Mouse (Mus musculus) heart, adult 2 months (tissue): ENCODE measurements at regions not wholly inside any gene's neighbourhood (a gene's known extent, or its start where the extent isn't known, plus 50 kb on each side); places are given as distances from the start of the nearest gene placed in this dataset.

ENCODE experiments used
- DNase-seq, 2 experiments: peaks; one replicate each; pipeline ENCODE4 v3.0.0; 2021
- H3K27ac ChIP-seq: fragments of 200-600 bp; 2 replicates; pipeline ENCODE4 v1.8.1; 2022
- H3K27me3 ChIP-seq: fragments of 200-500 bp; 2 replicates; pipeline ENCODE4 v1.6.1; 2012; ENCODE audit warnings: mild to moderate bottlenecking, low read length, inconsistent platforms, mixed read lengths; ENCODE audit not compliant: control insufficient read depth, insufficient read depth
- H3K36me3 ChIP-seq: fragments of 200-500 bp; 2 replicates; pipeline ENCODE4 v1.6.1; 2012; ENCODE audit warnings: low read length, inconsistent platforms; ENCODE audit not compliant: control insufficient read depth, insufficient read depth
- H3K4me1 ChIP-seq: fragments of 200-500 bp; 2 replicates; pipeline ENCODE4 v1.6.1; 2011; ENCODE audit warnings: low read length; ENCODE audit not compliant: control insufficient read depth, insufficient read depth
- H3K4me3 ChIP-seq: fragments of 200-600 bp; 2 replicates; pipeline ENCODE4 v1.8.1; 2022
- H3K79me2 ChIP-seq: fragments of 200-500 bp; replicated peaks from 2 replicates; pipeline ENCODE4 v1.6.1; 2012; ENCODE audit warnings: mild to moderate bottlenecking, inconsistent platforms, low read length, moderate library complexity, mixed read lengths; ENCODE audit not compliant: control insufficient read depth, insufficient read depth
- H3K9ac ChIP-seq: fragments of 200-500 bp; 2 replicates; pipeline ENCODE4 v1.6.1; 2012; ENCODE audit warnings: low read depth, mild to moderate bottlenecking, control low read depth, inconsistent platforms, low read length, mixed read lengths
- CTCF ChIP-seq: fragments of 200-600 bp; IDR thresholded peaks from 2 replicates; pipeline ENCODE4 v1.8.1; 2022; ENCODE audit warnings: antibody characterized with exemption, mild to moderate bottlenecking, moderate library complexity
- EP300 ChIP-seq: fragments of 200-500 bp; IDR thresholded peaks from 2 replicates; pipeline ENCODE4 v1.6.1; 2011; ENCODE audit warnings: low read depth, low read length, control low read depth; ENCODE audit not compliant: insufficient read depth
- POLR2A ChIP-seq: fragments of 200-500 bp; IDR thresholded peaks from 2 replicates; pipeline ENCODE4 v1.6.1; 2011; ENCODE audit warnings: mild to moderate bottlenecking, low read depth, low read length, control low read depth; ENCODE audit not compliant: insufficient read depth
- WGBS: fragments of 180-500 bp; shearing (Covaris S2); methylation state at CpG from one replicate; pipeline ENCODE4 v1.1.7; 2018; 5-methylcytosine and 5-hydroxymethylcytosine counted together
- intact Hi-C: fragments of 180-260 bp; cut with DNase I; formaldehyde crosslinking; loops from one replicate; pipeline ENCODE4 v1.15.1; 2025

DNA sequence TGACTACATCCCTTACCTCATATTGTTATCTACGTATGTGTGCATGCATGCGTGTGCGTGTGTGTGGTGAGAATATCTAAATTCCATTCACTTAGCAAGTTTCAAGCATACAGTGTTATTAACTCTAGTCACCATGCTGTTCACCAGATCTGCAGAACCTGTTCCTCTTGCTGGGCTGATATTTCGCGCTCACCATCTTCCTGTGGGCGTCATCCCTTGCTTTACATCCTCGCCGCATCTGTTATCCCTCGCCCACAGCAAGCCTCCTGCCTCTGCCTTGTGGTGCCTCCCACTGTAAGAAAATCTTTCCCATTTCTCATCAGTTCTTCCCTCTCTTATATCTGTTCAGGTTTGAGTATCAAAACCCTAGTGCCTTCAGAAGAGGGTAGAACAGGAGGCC, 124.4 kb upstream of the Atp2b1 start:
- intact Hi-C loops: no loop called here
- no peaks in the 10 kb centered on the region for H3K79me2 ChIP-seq
- no peak for DNase-seq
- TF ChIP-seq EP300: no peak
- no peak for TF ChIP-seq POLR2A
- no peak for TF ChIP-seq CTCF
- H3K27ac ChIP-seq: no peak overlapping the region
- no peaks in the 10 kb centered on the region for H3K27me3 ChIP-seq
- H3K4me3 ChIP-seq: no peak overlapping the region
- no peak overlapping the region for H3K9ac ChIP-seq
- no peaks in the 10 kb centered on the region for H3K4me1 ChIP-seq
- no peaks in the 10 kb centered on the region for H3K36me3 ChIP-seq
- WGBS: 96% methylated on average over 9 of the region's 9 CpGs

DNA sequence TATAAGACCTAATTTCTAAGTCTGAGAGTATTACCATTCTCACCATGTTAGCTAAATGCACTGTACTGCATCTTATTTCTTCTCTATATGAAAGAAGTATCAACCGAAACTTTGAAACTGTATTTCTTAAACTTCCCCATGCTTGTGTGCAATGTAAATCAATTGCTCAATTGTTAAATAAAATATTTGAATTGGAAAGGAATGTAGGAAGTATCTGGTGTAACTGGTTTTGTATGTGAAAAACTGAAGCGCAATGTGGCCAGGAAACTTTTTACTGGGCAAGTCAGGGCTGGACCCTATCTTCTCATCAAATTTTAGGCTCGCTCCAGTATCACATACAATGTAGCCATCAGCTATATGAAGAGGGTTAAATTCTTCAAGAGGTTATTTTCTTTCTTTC, 123.8 kb upstream of the Atp2b1 start:
- H3K36me3 ChIP-seq: no peaks in the 10 kb centered on the region
- H3K27ac ChIP-seq: no peak overlapping the region
- no peaks in the 10 kb centered on the region for H3K27me3 ChIP-seq
- H3K4me1 ChIP-seq: no peaks in the 10 kb centered on the region
- no peak overlapping the region for H3K9ac ChIP-seq
- TF ChIP-seq CTCF (no peak), EP300 (no peak), POLR2A (no peak)
- H3K4me3 ChIP-seq: no peak overlapping the region
- DNase-seq: no peak
- H3K79me2 ChIP-seq: no peaks in the 10 kb centered on the region
- intact Hi-C loops: no loop called here
- WGBS: 93% methylated on average over 3 of the region's 3 CpGs

DNA sequence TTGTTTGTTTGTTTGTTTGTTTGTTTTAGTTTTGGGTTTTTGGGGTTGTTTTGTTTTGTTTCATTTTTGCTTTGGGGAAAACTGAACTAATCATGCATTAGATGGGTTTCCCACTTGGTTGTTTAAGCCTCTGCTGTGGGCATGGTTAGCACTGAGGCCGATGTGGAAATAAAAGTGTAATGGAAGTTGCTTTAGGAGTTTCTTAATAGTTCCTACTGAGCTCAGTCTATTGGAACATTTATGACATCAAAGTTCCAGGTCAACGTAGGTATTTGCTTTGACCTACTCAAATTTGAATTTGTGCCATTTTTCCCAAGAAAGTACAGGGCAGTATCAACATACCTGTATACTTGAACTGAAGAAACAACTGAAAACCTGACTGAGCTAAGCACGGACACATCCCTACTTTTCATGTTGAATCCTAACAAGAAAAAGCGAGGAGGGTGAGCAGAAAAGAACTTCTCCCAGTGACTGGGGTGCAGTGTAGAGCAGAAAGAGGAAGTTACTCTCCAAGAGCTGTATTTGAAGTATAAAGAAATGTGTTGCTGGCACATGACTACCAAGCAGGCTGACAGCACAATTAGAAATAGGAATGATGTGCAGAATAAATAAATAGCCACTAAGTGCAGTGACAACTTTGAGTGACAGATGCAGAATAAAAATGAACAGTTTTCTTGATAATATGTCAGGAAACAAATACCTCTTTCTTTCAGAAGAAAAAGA, 122.0 kb upstream of the Atp2b1 start:
- no peak overlapping the region for H3K9ac ChIP-seq
- H3K27ac ChIP-seq: no peak overlapping the region
- H3K36me3 ChIP-seq: no peaks in the 10 kb centered on the region
- WGBS: 85% methylated on average over 4 of the region's 4 CpGs
- TF ChIP-seq POLR2A (no peak), CTCF (no peak), EP300 (no peak)
- no peak overlapping the region for H3K4me3 ChIP-seq
- H3K79me2 ChIP-seq: no peaks in the 10 kb centered on the region
- H3K27me3 ChIP-seq: no peaks in the 10 kb centered on the region
- intact Hi-C loops: no loop called here
- no peak for DNase-seq
- H3K4me1 ChIP-seq: no peaks in the 10 kb centered on the region

DNA sequence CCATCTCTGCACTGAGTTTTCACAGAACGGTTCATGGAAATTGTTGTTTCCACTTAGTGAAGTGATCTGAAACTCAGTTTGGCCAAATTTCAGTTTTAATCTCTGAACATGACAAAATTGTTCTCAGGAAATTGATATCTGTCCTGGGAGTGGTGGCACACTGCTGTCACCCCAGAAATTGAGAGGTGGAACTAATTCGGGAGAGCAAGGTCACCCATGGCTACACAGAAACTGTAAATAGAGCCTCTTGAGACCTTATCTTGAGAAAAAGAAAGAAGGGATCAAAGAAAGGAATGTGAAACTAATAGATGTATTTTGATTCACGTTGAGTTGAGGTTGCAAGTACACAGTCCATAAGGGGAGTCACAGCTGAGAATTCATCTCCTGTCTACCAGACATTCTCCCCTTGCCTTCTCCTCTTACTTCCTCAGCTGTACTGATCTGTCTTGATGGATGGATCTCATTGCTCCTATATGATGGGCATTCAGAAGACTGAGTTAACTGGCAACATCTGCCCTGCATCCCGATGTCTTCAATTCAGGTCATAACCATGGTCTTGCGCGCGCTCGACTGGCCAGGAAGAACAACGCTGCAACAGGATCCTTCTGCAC, 120.2 kb upstream of the Atp2b1 start:
- no peaks in the 10 kb centered on the region for H3K27me3 ChIP-seq
- H3K4me1 ChIP-seq: no peaks in the 10 kb centered on the region
- WGBS: 85% methylated on average over 9 of the region's 9 CpGs
- no peak overlapping the region for H3K27ac ChIP-seq
- no peak for DNase-seq
- no peaks in the 10 kb centered on the region for H3K36me3 ChIP-seq
- H3K4me3 ChIP-seq: no peak overlapping the region
- H3K79me2 ChIP-seq: no peaks in the 10 kb centered on the region
- intact Hi-C loops: no loop called here
- no peak for TF ChIP-seq POLR2A
- TF ChIP-seq EP300: no peak
- no peak for TF ChIP-seq CTCF
- no peak overlapping the region for H3K9ac ChIP-seq

DNA sequence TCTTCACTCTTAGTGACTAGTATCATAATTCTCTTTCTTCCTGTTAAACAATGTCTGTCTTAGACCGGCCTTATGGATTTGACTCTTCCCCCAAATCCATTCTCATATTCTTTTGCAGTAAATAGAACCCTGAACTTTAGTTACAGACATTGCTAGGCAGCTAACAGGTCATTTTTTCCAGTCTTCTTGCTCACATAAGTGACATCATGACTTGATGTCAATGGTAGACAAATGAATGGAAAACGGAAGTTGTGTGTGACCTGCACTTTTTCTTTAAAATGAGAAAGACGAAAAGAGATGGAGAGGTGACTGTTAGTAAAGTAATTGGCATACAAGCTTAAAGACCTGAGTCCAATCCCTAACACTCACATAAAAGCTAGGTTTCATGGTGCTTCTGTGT, 118.2 kb upstream of the Atp2b1 start:
- no peak for DNase-seq
- H3K27ac ChIP-seq: no peak overlapping the region
- no peaks in the 10 kb centered on the region for H3K27me3 ChIP-seq
- intact Hi-C loops: no loop called here
- H3K4me1 ChIP-seq: no peaks in the 10 kb centered on the region
- H3K36me3 ChIP-seq: no peaks in the 10 kb centered on the region
- no peak overlapping the region for H3K4me3 ChIP-seq
- WGBS: 85% methylated on average over 3 of the region's 3 CpGs
- TF ChIP-seq POLR2A (no peak), EP300 (no peak), CTCF (no peak)
- no peaks in the 10 kb centered on the region for H3K79me2 ChIP-seq
- H3K9ac ChIP-seq: no peak overlapping the region

DNA sequence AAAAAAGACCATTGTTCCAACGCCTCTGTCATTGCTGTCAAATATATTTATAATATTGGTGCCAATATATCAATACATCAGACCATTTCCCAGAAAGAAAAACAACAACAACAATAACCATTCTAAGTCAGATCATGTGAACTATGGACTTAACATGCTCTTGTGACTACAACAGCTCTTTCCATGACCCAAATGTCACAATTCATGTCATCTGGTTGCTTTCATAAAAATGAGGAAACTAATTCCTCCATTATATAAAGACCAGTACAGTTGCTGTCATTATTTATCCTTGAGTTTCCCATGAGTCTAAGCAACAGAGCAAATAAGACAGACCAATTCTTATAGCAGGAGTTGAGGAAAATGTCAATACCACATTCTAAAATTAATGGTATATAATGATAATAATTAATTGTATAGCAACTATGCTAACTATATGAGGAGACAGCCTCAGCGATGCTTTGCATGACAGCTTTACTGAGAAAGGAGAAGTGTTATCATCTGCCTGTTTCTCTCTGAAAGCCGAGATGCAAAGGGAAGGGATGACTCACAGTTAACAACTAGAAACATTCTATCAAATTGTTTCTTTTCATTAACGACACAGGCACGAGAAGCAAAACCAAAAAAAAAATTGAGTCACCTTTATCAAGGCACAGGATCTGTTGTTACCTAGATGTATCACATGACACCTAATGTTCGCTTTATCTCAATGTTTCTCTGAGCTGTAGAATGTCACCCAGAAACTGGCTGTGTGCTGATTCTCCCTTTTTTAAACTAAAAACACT, 115.4 kb upstream of the Atp2b1 start:
- intact Hi-C loops: no loop called here
- Histone ChIP-seq H3K4me3 (no peak overlapping the region), H3K27ac (no peak overlapping the region), H3K9ac (no peak overlapping the region), H3K79me2 (no peaks in the 10 kb centered on the region), H3K36me3 (no peaks in the 10 kb centered on the region), H3K4me1 (no peaks in the 10 kb centered on the region), H3K27me3 (no peaks in the 10 kb centered on the region)
- no peak for DNase-seq
- WGBS: 67% methylated on average over 6 of the region's 6 CpGs
- TF ChIP-seq CTCF: no peak
- no peak for TF ChIP-seq POLR2A
- TF ChIP-seq EP300: no peak
